Mouse (Mus musculus) bone marrow macrophage, adult 2 months (primary cell): ENCODE measurements at regions not wholly inside any gene's neighbourhood (a gene's known extent, or its start where the extent isn't known, plus 50 kb on each side); places are given as distances from the start of the nearest gene placed in this dataset.

ENCODE experiments used
- CTCF ChIP-seq: IDR thresholded peaks from 2 replicates; pipeline ENCODE4 v1.5.1; 2012; ENCODE audit warnings: low read depth, mild to moderate bottlenecking, low read length, moderate library complexity
- POLR2A ChIP-seq: IDR thresholded peaks from 2 replicates; pipeline ENCODE4 v1.6.1; 2012; ENCODE audit warnings: mild to moderate bottlenecking, low read depth, low read length, borderline replicate concordance

DNA sequence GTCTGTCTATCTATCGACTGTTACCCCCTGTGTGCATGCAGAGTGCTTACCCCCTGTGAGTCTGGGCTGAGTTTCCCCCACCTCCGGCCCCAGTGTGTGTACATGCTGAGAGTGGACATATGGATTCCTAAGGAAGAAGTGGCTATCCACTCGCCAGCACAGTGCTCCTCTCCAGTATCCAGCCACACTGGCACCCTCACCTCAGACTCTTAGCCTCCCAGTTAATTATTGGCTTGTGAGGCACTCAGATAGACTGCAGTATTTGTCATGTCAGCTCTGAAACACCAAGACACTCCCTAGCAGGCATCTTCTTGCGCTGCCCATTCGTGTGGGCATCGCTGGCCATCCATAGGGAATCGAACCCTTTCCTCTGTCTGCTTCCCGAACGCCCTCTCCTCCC, 189.0 kb upstream of the Runx1 start:
- TF ChIP-seq CTCF, result no peak
- no peak for TF ChIP-seq POLR2A
